Mouse (Mus musculus) CD4-positive helper T cell, adult 2 months (primary cell): ENCODE data around the gene Cd99l2.
"Not testable (repeated sequence)": the region's sequence is repeated elsewhere in the genome, so short reads cannot be mapped to it uniquely, and the experiment has no call there.

Experiments used
- DNase-seq: peaks from one replicate; pipeline ENCODE4 v3.0.0-alpha.2; 2012; ENCODE audit warnings: low read depth, missing footprints, low spot score

Cd99l2 gene

GRCm38 (mm10) chrX:71492634-71493278, at the start of gene Cd99l2:
Cd99l2 (minus strand) TSS chrX:71492849.
- peak; percentile 88 for DNase-seq

GRCm38 (mm10) chrX:71540821-71541510, 48.3 kb upstream of the Cd99l2 start:
- no peak for DNase-seq

DNA sequence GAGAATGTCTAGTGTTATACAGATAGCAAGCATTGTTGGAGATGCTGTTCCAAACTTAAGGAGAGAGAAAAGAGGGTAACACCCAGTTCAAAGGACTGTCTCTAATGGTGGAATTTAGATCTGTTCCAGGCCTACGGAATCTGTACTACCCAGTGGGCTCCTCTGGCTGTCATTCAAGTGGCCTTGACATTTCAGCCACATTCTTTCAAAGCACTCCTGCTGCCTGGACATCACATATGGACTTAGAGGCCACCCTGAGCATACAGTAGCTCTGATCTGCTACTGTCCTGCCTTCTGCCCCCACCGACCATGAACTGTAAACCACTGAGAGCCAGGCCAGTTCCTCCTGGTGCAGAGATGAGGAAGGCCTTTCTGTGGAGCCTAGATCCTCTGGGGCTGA, 45.1 kb upstream of the Cd99l2 start:
- no peak for DNase-seq

GRCm38 (mm10) chrX:71534102-71534501, 41.5 kb upstream of the Cd99l2 start:
- no peak for DNase-seq

DNA sequence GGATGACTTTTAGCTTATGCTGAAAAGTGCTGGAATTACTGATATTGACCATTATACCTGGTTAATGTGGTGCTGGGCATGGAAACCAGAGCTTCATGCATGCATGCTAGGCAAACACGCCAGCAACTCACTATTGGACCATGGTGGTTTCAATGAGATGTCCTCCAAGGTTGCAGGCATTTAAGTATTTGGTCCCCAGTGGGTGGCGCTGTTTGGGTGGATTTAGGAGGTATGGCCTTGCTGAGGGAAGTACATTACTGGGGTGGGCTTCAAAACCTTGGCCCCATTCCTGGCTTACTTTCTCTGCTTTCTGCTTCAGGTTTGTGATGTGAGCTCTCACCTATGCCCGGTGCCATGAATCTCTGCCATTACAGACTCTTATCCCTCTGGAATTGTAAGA, 40.0 kb upstream of the Cd99l2 start:
- DNase-seq: no peak

DNA sequence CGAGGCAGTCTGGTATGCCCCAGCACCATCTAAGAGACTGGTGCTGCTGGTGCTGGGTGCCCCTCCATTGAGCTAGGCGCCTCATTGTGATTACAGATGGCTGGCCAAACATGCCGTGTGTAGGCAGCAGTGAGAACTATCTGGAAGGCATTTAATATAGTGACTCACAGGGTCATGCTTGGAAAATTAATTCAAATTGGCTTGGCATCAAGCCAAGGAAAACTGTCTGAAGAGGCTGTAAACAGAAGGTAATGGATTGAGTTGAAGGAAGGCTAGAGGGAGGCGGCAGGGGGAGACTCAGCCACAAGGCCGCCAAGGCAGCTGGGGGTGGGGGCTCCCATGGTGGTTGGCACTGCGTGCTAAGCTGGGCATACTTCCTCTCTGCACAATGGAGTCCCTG, 36.0 kb upstream of the Cd99l2 start:
- no peak for DNase-seq

- DNase-seq: no peak
Measured at GRCm38 (mm10) chrX:71528150-71528549, 35.5 kb upstream of the Cd99l2 start.

- DNase-seq: no peak
Measured at GRCm38 (mm10) chrX:71527461-71527860, 34.8 kb upstream of the Cd99l2 start.

GRCm38 (mm10) chrX:71525593-71526299, 33.1 kb upstream of the Cd99l2 start:
- DNase-seq: no peak

DNA sequence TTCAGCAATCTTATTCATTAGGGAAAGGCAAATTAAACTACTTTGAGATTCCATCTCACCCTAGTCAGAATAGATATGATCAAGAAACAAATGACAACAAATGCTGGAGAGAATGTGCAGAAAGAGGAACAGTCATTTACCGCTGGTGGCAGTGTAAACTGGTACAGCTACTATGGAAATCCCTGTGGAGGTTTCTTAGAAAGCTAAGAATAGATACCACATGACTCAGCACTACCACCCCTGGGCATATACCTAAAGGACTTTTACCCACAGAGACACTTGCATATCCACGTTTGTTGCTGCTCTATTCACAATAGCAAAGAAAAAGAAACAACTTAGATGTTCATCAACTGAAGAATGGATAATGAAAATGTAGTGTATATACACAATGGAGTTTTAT, 31.7 kb upstream of the Cd99l2 start:
- no peak for DNase-seq

GRCm38 (mm10) chrX:71522889-71523288, 30.2 kb upstream of the Cd99l2 start:
- no peak for DNase-seq

DNA sequence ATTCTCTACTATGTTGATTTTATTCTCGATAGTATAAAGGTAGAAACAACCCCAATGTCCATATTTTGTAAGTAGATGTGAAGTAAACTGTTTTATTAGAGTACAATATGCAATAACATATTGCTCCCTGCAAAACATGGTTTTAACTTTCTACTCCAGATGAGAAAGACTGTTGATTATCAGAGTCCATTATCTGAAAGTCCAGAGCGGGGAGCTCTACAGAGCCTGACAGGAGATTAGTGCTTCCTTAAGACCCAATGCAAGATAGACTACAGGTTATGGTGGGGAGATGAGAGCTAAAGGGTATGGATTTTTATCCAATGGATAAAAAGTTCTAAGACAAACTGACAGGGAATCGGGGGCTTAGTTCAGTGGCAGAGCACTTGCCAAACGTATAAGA, 26.6 kb upstream of the Cd99l2 start:
- no peak for DNase-seq

DNA sequence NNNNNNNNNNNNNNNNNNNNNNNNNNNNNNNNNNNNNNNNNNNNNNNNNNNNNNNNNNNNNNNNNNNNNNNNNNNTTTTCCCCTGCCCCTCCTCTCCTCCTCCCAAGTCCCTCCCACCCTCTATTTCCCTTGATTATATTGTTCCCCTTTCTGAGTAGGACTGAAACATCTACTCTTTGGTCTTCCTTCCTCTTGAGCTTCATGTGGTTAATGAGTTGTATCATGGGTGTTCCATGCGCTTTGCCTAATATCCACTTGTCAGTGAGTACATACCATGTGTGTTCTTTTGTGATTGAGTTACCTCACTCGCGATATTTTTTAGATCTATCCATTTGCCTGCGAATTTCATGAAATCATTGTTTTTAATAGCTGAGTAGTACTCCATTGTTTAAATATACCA, 13.9 kb upstream of the Cd99l2 start:
- not testable (repeated sequence) for DNase-seq

DNA sequence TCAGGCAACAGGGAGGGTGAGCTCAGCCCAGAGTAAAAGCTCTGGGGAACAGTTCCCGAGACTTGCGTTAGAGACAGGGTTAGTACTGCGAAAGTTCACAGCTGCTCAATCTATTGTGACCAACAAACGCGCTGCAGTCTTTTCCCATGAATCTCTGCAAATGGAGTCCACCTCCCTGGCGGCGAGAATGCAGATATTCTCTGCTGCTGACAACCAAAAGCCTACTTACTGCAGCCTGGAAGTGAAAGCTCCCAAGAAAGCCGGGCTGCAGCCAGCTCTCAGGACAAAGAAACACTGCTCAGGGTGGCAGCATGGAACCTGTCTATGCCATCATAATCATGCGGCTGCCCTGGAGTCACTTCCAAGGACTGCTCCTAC, 619 bp upstream of the Cd99l2 start:
- peak; percentile 16 for DNase-seq

DNA sequence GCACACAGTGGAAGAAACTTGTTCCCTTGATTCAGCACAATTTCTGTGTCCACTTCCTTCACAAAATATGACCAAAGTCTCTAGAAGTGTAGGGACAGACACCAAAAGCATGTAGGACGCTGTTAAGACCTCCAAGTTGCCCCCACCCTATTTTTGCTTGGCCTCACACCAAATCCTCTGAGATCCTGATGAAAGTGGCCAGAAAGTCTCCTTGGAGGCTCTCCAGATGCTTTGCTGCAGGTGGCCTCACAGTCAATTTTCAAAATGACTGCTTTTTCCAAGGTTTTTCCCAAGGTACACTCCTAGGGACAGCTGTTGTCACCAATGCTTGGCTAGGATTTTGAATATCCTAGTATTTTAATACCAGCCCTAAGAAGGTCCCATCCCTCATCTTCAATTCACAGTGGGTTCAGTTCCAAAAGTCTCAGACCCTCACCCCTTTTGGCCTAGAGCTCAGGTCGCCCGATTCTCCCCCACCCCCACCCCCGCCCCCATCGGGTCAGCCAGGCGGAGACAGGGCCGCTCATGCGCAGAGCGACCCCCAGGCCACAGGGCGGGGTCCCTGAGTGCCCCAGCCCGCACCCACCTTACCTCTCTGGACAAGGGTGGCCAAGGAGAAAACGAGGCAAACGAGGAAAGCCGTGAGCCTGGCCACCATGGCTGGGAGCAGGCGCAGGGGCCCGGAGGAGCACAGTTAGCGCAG, 567 bp downstream of the Cd99l2 start:
- no peak for DNase-seq

- DNase-seq: no peak
Measured at GRCm38 (mm10) chrX:71489353-71489752, 3.3 kb downstream of the Cd99l2 start.

DNA sequence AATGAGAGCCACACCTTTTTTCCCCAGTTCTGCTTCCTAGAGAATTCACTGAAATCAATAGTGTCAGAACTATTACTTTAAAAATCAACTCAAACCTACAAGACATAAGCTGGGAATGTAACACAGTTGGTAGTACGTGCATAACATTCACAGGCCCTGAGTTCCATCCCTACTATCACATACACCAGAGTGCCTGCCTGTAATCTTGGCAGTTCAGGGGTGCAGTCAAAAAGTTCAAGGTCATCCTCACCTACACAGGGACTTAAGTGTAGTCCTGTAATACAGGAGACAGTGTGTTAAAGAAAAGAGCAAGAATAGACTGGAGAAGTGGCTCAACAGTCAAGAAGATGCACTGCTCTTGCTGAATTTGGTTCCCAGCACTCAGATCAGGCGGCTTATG, 10.4 kb downstream of the Cd99l2 start:
- DNase-seq: no peak

GRCm38 (mm10) chrX:71475992-71476391, 16.7 kb downstream of the Cd99l2 start:
- no peak for DNase-seq

- DNase-seq: no peak
Measured at GRCm38 (mm10) chrX:71475497-71475896, 17.2 kb downstream of the Cd99l2 start.

GRCm38 (mm10) chrX:71475084-71475483, 17.6 kb downstream of the Cd99l2 start:
- no peak for DNase-seq

DNA sequence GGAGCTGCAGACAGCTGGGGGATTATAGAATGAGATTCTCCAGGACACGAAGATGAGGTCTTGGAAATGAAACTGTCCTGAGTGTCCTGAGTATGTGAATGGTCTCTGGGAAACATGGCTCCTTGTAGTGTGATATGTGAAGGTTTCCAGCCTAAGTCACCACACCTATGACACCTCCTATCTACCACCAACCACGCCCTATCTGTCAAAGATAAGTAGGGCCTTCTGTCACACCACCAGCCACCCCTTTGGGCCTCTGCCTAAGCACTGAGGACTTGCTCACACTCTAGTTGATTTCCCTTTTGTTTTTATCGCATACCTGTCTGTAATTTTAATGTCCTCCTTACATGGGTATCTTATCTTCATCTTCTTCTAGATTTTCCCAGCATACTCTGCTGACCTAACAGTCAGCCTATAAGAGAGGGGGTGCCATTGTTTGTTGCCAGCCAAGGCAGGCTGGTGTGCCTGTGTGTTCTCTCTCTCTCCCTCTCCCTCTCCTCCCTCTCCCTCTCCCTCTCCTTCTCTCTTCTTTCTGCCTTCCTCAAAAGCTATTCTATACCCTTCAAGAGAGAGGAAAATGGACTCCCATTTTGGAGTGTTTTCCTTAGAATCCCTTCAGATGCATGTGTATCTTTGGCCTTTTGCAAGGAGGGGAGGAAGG, 18.2 kb downstream of the Cd99l2 start:
- DNase-seq: peak; percentile 10
